Mouse (Mus musculus): ENCODE measurements around the gene Gm10803.

DNA sequence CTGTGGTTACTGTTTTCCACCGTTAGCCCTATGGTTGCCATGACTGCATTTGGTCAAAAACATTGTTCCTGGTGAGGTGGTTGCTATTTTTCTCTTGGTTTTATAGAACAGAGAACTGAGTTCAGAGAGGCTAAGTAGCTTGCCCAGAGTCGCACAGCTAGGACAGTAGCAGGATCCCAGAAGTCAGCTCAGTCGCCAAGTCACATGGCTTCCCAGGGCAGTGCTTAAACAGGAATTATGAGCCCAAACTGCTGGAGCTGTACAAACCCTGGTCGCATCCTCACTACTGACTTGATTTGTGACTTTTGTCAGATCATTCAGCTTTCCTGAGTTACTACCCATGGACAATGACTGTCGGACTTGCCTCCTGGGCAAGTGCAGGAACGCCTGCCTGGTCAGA lies 38.8 kb upstream of the Gm10803 start:
- TF ChIP-seq CTCF (IDR thresholded peaks at IDR 0.05; ENCODE audit: borderline replicate concordance, insufficient read depth, low read length) = no peak
- no peak for TF ChIP-seq POLR2A (IDR thresholded peaks at IDR 0.05; ENCODE audit: low read depth, low read length)
